Mouse (Mus musculus) lung, adult 2 months (tissue): ENCODE results near the gene Ces3b.

Experiments
- CTCF ChIP-seq: fragments of 200-500 bp; IDR thresholded peaks from 2 replicates; pipeline ENCODE4 v1.5.1; 2011; ENCODE audit warnings: mild to moderate bottlenecking, low read length, control low read depth; ENCODE audit not compliant: insufficient read depth
- POLR2A ChIP-seq: fragments of 200-500 bp; IDR thresholded peaks from 2 replicates; pipeline ENCODE4 v1.6.1; 2011; ENCODE audit warnings: low read depth, mild to moderate bottlenecking, control low read depth, low read length, borderline replicate concordance; ENCODE audit errors: extremely low read depth

- TF ChIP-seq POLR2A (no peak), CTCF (no peak)
Observed at GRCm38 (mm10) chr8:105077071-105077470, 6.5 kb upstream of the Ces3b start.
